Mouse (Mus musculus) liver (tissue): ENCODE measurements around the gene Nostrin.

ENCODE experiments used
- DNase-seq: peaks from one replicate; pipeline ENCODE4 v3.0.0-alpha.2; 2020; ENCODE audit warnings: mixed read lengths

Gene Nostrin

DNA sequence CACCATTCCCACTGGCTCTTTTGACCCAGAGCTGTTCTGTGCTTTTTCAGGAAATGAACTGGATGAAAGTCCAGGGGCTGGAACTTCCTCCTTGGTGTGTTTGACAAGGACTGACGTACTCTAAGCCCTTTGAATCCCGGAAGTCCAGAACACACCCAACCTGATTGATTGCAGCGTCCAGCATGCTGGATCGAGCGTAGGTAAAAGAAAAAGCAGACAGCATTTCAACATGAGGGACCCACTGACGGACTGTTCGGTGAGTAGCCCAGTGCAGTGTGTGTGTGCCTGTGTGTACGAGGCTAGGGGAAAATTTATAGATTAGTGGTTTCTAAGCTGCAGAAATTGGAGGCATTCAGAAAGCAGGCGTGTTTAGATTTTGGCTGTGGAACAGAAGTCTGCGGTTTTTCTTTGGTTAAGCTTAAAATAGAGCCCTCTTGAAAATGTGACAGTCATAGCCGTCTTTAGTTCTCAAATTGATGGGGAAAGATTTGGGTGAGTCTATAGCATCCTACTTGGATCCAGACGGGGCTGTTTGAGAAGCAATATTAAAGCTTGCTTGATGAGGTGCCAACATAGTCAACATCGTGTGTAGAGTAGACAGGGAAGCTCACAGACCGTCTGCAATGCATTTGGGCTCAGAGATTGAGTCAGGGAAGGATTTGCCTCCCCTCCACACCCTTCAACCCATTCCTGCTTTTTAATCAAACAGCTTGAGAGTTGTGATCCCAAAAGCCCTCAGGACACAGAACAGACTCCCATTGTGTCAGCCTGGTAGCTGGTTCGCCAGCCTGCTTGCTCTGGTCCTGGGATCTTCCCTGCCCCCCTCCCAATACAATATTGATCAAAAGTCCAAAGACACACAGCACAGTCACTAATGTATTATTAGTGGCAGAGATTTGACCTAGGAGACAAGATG lies at the start of gene Nostrin:
Nostrin (plus strand) TSS at position 140 of the 916 bp plus-strand sequence.
- DNase-seq, result no peak

DNA sequence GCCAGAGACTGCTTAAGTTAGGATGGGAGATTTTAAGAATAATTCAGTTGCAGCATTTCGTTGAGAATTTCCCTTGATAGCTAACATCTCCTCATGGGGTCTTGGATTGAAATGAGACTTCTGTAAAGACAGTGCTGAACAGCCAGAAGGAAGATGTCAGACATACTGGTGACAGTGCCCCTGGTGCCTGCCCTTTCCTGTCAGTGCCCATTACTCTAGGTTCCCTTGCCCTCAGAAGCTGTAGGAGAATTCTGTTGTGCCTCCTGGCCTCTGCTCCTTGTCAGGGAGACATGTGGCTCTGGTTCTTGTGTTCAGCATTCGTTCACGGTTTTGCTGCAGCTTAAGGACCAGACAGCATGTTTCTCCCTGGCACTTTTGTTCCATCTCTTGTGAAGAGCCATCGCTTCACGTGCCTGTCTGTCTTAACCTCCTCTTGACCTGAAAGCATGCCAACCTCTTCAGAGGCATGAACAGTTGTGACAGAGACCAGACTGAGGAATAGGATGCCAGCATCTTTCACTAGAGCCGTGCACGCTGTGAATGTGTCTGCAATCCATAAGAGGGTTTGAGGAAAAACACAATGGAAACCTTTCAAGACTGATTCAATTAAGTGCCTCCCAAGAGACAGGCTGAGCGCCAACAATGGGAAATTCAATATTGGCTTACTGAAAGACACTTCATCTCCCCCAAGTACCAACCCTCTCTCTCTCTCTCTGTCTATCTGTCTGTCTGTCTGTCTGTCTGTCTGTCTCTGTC lies 48.9 kb upstream of the Nostrin start:
- no peak for DNase-seq

DNA sequence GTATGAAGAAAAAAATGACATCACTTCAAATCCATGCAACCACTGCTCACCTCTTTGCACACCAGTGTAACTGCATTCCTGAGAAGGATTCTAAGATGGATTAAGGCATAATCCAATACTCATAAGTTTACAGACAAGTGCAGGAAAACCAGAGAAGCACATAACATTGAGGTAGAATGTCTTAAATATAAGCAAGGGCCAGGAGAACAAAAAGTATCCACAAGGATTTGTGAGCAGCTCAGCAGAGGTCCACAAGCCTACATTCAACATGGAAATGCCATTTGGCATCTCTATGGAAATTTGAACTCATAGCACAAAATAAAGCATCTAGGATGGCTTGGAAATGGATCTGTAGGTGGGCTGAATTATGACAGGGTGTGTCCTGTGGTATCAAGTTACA lies 39.8 kb upstream of the Nostrin start:
- DNase-seq, result no peak

DNA sequence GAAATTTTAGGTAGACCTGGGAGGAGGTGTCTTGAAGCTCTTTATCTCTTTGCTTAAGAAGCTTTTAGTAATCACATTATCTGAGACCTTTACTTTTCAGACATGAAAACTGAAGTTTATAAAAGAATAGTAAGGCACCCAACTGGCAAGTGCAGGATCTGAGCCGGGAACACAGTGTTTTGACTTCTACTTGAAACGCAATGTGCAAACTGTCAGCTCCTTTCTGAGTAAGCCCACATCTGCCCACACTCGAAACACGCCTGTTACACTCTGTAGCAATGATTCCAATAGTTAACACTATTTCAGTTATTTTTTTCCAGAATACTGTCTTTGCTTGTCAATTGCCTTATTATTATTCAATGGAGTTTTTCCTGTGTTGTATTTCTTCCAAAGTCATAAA lies 38.8 kb upstream of the Nostrin start:
- no peak for DNase-seq

DNA sequence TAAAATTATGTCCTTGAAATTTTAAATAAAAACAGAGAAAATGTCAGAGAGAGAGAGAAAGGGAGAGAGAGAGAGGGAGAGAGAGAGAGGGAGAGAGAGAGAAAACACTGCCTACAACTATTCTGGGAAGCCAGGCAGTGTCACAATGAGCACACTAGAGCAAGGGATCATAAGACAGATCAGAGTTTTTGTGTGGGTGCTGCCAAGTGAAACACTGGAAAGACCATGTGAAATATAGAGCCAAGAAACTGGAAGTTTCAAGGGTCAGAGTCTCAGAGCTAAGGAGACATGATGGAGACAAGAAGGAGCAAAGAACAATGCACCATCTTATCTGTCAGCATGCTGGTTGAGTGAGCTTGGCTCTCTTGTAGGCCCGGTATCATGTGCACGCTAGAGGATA lies 38.1 kb upstream of the Nostrin start:
- DNase-seq, result no peak

DNA sequence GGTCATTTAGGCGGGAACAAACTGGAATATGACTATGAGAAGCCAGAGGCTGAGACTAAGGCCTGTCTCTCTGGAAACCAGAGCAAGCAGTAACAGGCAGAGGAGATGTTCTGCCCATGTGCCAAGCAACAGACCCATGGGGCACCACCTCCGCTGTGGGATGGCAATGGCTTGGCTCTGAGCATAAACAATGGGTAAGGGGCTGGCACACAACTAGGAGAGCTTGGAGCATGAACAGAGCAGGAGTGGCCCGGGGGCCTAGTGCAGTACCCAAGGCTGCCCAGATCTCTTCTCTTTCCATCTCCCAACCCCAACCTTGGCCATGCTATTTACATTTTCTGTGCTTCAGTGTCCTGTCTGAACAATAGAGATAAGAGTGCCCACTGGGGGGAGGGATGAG lies 36.9 kb upstream of the Nostrin start:
- no peak for DNase-seq

DNA sequence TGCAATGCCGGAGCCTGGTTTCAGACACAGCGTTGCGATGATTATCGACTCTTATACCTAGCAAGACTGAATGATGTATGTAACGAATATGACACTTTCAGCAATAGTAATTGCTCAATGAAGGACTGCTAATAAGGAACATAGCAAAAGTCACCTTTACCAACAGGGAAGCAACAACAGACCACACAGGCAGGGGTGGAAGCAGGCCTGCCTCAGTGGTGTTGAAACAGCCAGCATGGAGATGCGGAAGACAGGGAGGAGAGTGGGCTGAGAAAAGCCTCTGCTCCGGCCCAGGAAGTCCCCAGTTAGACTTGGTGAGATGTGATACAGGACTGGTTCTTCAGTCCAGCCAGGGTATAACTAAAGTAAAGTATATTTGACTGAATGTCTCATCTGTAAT lies 36.5 kb upstream of the Nostrin start:
- no peak for DNase-seq

DNA sequence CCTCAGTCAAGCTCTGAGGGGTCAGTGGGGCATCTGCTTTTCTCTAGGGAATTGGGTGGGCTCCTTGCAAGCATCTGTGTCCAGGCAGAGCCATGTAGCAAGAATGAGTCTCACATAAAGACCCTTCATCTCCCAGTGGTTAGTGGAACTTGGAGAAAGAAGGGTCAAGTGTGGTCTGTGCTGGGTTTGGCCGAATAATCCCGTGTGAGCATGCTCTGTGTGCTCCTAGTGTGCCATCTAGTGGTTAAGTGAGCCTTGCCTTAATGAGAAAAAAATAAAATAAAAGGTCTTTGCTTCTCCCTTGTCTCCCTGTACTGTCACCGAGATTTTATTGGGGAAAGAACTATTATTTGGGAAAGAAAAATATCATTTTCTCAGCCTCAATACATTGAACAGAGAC lies 34.9 kb upstream of the Nostrin start:
- DNase-seq, result peak; percentile 7

DNA sequence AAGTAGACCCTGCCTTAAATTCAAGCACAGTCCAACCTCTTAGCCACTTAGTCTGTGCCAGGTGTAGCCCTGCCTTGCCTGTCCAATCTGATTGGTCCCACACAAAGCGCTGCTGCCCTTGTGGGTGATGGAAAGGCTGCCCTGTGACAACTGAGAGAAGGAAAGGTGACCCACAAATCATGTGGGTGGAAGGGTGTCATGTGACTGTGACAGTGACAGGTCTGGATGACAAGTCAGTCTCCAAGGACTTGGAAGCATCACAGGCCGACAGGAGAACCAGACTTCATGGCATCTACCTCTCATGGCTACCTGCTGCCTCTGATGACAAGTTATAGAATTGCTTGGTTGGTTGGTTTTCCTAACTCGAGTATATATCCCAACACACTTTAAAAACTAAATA lies 32.1 kb upstream of the Nostrin start:
- DNase-seq, result no peak

DNA sequence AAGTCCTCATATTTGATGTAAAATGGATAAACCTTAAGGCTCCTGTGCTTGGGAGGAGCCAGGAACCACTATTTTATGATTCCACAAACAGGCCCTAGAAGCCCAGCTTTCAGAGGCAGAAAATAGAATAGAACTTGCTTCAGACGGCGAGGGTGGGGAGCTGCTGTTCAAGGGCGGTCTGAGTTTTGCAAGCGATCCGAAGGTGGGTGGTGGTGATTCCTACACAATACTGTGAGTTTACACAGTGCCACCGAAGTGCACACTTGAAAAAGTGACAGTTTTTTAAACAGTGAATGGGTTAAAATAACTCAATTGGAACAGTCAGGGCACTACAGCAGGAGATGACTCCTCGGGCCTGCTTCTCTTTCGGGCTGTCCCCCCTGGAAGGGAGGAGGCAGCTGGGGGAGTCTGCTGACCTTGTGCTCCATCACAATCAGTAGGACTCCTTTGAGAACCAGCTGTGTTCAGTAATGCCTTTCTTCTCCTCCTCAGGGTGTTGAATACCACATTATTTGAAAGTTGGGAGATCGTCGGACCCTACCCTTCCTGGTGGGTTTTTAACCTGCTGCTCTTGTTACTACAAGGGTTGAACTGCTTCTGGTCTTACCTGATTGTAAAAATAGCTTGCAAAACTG lies 31.0 kb upstream of the Nostrin start:
- no peak for DNase-seq

DNA sequence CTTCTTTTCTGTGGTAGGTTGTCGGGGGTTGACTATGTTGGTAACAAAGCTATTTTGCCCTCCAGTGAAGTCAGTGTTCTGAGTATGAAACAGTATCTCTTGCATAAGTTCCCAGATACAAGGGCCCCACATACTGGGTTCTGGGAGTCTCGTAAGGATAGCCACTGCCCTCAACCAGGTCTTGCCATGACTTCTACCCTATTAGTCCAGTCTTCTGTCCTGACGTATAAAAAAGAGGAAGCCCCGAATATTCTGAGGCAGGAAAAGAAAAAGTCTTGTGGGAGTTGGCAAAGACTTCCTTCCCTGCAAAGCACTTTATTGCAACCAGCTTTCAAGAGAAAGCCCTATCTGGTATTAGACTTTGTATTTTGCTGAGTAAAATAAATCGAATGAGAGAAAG lies 26.4 kb upstream of the Nostrin start:
- DNase-seq, result no peak

DNA sequence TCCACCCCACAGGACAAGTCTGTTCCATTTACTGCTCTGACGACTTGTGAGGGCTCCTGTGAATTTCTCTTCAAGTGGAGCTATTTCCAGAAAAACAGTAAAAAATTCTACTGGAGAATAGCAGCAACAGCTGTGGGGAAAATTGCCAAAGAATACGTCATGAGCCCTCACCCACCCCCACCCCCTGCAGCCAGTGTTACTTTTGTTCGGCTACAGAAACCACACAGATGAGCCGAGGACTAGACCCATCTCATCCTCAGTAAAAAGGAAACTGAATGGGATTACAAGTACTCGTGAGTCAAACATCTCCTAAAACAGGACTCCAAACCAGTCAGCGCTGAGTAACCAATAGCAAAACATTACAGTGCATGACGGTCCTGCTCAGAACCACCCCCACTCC lies 25.9 kb upstream of the Nostrin start:
- DNase-seq, result no peak

DNA sequence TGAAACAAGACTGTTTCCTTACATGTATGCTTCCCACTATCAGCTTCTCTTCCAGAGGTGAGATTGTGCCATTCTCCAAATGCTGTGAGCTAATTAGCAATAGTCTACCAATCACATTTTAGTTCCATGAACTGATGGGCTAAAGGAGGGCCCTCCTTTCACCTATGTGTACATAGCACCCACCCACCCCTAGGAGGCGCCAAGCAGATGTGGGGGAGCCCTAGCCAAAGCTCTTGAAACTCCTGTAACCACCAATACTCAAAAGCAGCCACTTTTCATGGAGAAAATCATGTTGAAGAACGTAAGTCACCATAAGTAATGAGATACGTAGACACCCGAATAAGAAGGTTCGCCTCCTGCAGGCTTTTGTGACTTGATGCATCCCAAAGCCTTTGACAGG lies 23.0 kb upstream of the Nostrin start:
- no peak for DNase-seq

DNA sequence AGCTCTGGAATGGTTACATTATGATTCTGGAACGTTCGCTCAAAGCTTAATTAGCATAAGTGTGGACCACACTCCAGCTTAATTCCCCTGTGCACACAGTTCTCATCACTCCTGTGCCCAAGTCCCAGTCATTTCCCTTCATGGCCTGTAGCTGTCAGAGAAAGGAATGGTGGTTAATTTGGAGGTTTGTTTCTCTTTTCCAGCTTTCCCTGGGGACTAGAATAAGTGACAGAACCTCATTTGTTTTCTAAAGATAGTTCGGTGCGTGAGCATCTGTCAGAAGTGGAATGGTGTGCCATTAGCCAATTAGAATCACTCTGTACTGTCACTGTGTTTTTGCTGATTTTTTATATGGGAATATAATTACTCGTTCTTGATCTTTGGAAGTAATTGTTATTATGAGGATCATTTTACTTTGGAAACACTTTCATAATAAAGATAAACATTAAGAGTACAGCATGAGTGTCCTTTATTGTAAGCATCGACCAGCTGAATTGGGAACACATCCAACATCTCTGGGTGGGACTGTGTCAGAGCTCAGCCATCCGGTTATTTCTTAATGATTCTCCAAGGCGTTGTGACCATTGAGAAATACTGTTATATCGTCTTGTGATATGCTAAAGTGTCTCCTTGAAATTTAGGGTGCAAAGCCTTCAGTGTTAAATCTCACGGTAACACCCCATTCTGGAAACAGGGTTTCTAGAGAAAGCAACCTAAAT lies 21.6 kb upstream of the Nostrin start:
- no peak for DNase-seq

DNA sequence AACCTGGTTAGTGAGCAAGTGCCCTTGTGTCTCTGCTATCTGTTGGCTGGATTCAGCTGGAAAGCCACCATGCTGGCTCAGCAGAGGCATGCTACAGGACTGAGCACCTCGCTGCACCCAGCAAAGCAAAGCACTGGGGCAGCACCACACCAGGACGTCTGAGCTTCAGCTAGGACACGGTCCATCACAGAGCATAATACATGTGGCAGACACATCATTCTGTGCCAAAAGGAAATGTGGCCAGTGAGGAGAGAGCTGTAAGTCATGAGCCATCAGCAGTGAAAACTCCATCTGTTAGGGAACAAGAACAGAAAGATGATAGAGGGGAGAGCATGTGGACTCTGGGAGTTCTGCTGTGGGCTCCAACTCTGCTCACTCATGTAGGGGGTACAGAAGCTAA lies 19.7 kb upstream of the Nostrin start:
- no peak for DNase-seq

DNA sequence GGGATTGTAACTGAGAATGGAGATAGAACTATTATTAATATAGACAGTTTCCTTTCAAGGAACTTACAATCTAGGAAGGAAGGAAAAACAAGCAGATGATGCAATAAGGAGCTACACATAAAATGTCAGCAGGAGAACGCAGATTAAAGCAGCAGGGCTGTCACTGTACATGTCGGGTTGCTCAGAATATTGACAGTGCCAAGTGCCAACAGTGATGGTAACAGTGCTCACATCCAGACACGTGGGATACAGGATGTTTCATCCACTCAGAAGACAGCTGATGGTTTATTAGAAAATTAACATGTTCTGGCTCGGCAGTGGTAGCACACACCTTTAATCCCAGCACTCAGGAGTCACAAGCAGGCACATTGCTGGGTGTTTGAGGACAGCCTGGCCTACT lies 18.8 kb upstream of the Nostrin start:
- DNase-seq, result no peak

DNA sequence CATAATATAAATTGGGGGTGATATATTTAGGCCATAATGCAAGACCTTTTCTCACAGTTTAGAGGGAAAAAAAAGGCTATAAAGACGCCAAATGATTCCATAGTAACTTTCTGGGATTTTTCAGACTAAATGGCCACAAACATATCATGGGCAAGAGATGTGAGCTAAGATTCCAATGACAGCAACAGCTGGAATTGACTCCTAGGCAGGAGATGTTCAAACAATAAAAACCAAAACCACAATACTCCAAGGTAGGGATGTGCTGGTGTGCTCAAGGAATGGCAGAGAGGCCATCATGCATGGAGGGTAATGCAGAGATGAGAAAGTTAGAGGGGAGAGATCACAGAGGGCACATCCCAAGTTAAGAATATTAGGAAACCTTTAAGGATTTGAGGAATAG lies 16.6 kb upstream of the Nostrin start:
- DNase-seq, result no peak

DNA sequence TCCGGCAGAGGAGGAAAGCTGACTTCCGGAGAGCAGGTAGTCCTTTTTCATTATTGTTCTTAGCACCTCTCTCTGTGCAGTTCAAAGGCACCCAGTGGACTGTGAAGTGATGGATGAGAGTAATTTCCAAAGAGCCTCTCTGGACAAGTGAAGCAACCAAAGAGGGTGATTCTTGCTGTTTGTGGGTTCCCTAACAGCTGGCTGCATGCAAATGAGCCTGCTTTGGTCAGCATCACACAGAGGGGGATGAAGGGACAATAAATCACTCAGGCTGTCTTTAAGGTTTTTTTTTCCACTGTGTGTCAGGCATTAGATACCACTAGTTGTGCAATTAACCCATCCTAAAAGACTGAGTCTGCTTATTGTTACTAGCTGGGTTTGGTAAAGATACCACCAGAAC lies 15.9 kb upstream of the Nostrin start:
- DNase-seq, result no peak

DNA sequence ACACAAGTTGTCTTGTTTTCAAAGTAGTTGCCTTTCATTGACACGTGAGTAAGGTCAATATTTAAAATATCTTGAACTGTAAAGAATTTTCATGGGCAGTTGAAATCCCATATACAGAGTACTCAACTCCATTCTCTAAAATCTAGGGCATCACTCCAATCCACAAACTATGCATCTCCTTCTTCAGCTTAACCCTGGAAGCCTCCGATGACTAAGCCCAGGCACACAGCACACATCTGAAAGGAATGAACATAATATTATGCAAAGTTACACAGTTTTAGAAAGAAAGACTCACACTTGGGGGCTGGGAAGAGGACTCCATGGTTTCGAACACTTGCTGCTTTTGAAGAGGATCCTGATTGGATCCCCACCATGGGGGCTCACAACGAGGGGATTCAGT lies 13.9 kb upstream of the Nostrin start:
- DNase-seq, result no peak

DNA sequence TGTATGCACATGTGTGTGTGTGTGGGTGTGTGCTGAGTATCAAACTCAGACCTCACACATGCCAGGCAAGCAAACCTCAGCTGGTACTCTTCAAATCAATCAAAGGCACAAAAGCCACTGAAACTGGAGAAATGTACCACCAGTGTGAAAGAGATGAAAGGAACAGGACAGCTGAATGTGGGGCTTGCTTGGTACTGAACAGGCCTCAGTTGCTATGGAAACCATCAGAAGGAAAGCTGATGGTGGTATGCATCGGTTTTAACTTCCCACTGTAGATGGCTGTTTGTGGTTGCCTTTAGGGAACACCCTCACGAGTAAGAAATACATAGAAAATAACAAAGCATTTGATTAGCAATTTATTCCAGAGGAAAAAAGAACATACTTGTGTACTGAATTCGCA lies 10.2 kb upstream of the Nostrin start:
- DNase-seq, result no peak

DNA sequence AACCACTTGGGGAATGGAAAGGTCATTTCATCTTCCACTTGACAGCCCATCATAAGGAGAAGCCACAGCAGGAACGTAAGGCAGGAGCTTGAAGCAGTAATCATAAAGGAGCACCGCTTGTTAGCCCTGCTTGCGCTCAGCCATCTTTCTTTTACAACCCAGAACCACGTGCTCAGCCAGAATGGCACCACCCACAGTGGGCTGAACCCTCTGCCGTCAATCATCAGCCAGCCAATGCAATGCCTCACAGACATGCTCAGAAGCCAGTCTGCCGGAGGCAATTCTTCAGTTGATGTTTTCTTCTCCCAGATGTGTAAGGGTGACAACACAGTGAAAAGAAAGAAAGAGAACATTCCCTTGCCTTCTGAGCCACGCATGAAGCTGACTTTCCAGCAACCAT lies 7.3 kb upstream of the Nostrin start:
- DNase-seq, result no peak

DNA sequence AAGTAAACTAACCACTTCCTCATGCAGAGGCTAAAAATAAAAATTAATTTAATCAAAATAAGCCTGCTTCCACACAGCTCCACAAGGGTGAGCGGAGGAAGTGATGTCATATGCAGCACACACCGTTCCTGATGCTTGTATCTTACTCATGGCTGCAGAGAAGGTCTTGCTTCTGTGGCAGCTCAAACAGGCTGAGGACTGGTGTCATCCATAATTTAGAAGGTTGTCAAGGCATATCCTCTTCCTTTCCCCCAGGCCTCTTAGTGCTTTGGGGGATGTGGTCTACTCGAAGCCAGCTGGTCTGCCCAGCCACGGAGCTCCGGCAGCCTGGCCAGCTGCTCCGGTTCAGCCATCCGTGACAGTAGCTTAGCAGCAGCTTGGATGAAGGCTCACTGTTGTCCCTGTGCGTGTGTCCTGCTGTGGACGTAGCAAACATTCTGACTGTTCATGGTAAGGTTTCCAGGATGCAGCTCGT lies 6.6 kb upstream of the Nostrin start:
- DNase-seq, result no peak
